Mouse (Mus musculus) ES-E14 (cell line): Measurements from ENCODE around the gene Slc5a5. TPM values are rescaled to one million over a fixed set of nuclear protein-coding genes. Genes with fewer than 3 reads are reported as not detected.

Source experiments
- DNase-seq: peaks from one replicate; pipeline ENCODE4 v3.0.0-alpha.2; 2013; ENCODE audit warnings: low read depth, low spot score
- H3K27ac ChIP-seq: 2 replicates; pipeline ENCODE4 v1.5.1; 2012; ENCODE audit warnings: low read depth, mild to moderate bottlenecking, low read length, moderate library complexity, mixed read lengths; ENCODE audit not compliant: poor library complexity, insufficient read depth, severe bottlenecking
- H3K36me3 ChIP-seq: 2 replicates; pipeline ENCODE4 v1.6.1; 2012; ENCODE audit warnings: mild to moderate bottlenecking, low read length, moderate library complexity, mixed read lengths; ENCODE audit not compliant: control insufficient read depth, poor library complexity, insufficient read depth, severe bottlenecking
- H3K4me1 ChIP-seq, 2 experiments: fragments of 150-350 bp in 1 of 2; sonication (generic) in 1 of 2; 2 replicates each; pipeline ENCODE4 v1.6.1; 2012; ENCODE audit warnings: low read length in 2 of 2, mild to moderate bottlenecking in 1 of 2, mixed read lengths in 1 of 2; ENCODE audit not compliant: control insufficient read depth in 2 of 2, insufficient read depth in 2 of 2, poor library complexity in 1 of 2
- H3K4me3 ChIP-seq, 2 experiments: fragments of 150-350 bp in 1 of 2; sonication (generic) in 1 of 2; 2 replicates each; pipeline ENCODE4 v1.5.1; 2012; ENCODE audit warnings: low read length in 2 of 2, low read depth in 1 of 2, mild to moderate bottlenecking in 1 of 2, mixed read lengths in 1 of 2; ENCODE audit not compliant: insufficient read depth in 1 of 2, poor library complexity in 1 of 2, severe bottlenecking in 1 of 2
- H3K9ac ChIP-seq: 2 replicates; pipeline ENCODE4 v1.6.1; 2012; ENCODE audit warnings: low read depth, mild to moderate bottlenecking, low read length, mixed read lengths; ENCODE audit not compliant: poor library complexity, insufficient read depth, severe bottlenecking
- H3K9me3 ChIP-seq: fragments of 150-350 bp; sonication (generic); 2 replicates; pipeline ENCODE4 v1.6.1; 2012; ENCODE audit warnings: low read depth, mild to moderate bottlenecking, low read length; ENCODE audit not compliant: control insufficient read depth, insufficient read depth
- CHD2 ChIP-seq: IDR thresholded peaks from 2 replicates; pipeline ENCODE4 v1.6.1; 2014; ENCODE audit warnings: mild to moderate bottlenecking, low read depth, low read length, inconsistent platforms
- HCFC1 ChIP-seq: IDR thresholded peaks from 2 replicates; pipeline ENCODE4 v1.6.1; 2012; ENCODE audit warnings: low read length, inconsistent platforms, borderline replicate concordance; ENCODE audit not compliant: insufficient read depth
- MAFK ChIP-seq: IDR thresholded peaks from 2 replicates; pipeline ENCODE4 v1.6.1; 2014; ENCODE audit warnings: mild to moderate bottlenecking, low read depth, low read length, inconsistent platforms; ENCODE audit not compliant: insufficient read depth
- ZC3H11A ChIP-seq: IDR thresholded peaks from 2 replicates; pipeline ENCODE4 v1.6.1; 2012; ENCODE audit warnings: low read depth, mild to moderate bottlenecking, inconsistent platforms, low read length, borderline replicate concordance
- ZNF384 ChIP-seq: IDR thresholded peaks from 2 replicates; pipeline ENCODE4 v1.6.1; 2012; ENCODE audit warnings: low read depth, low read length, inconsistent platforms
- in situ Hi-C, 2 experiments: fragments of 600-800 bp; cut with MboI; formaldehyde crosslinking; loops; one replicate each; pipeline ENCODE4 v1.15.1; 2025; ENCODE audit warnings: low sequenced_read_pairs in 2 of 2, inconsistent platforms in 1 of 2; ENCODE audit not compliant: unreplicated experiment in 2 of 2
- total RNA-seq: library from RNA; depleted of rRNA; stranded (reverse); fragments of 300-350 nt; gene quantifications from 2 replicates; pipeline ENCODE4 v1.2.3, GENCODE M21; 2012

The Slc5a5 gene
- total RNA-seq, 1 experiment = 3.4 TPM

DNA sequence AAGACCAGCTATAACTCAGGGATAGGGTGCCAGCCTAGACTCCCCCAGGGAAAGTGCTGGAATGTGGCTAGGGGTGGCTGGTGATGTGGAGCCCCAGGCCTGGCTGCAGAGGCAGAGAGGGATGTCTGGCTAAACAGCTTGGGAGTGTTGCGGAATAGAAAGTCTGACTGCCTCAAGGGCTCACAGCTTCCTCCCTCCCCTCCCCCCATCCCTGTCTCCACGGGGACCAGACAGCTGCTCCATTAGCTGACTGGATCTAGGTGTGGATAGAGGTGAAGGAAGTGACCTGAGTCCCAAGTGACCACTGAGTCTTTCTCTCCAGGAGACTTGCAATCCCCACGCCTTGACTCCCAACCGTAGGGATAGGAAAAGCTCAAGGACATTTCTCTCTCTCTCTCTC, 10.6 kb upstream of the Slc5a5 start:
- no peaks in the 10 kb centered on the region for H3K9me3 ChIP-seq
- no peak overlapping the region for H3K9ac ChIP-seq
- peaks cover 0 to 8% of the 10 kb centered on the region in 2 experiments; a peak in 1 of 4 replicates for H3K4me1 ChIP-seq
- H3K36me3 ChIP-seq = no peaks in the 10 kb centered on the region
- in situ Hi-C loops = no loop called here
- no peak overlapping the region for H3K4me3 ChIP-seq
- H3K27ac ChIP-seq = no peak overlapping the region
- no peak for DNase-seq
- TF ChIP-seq ZC3H11A (no peak), ZNF384 (no peak), MAFK (no peak), CHD2 (no peak), HCFC1 (no peak)

- no peak overlapping the region for H3K27ac ChIP-seq
- H3K4me3 ChIP-seq = no peak overlapping the region
- in situ Hi-C loops = no loop called here
- H3K9ac ChIP-seq = no peak overlapping the region
- H3K9me3 ChIP-seq = no peaks in the 10 kb centered on the region
- TF ChIP-seq MAFK (no peak), ZC3H11A (no peak), HCFC1 (no peak), ZNF384 (no peak)
- H3K4me1 ChIP-seq = peaks cover 0 to 8% of the 10 kb centered on the region in 2 experiments; a peak in 1 of 4 replicates
- no peaks in the 10 kb centered on the region for H3K36me3 ChIP-seq
- no peak for DNase-seq
Observed at GRCm38 (mm10) chr8:70902211-70902610, 9.7 kb upstream of the Slc5a5 start.

- H3K9me3 ChIP-seq = no peaks in the 10 kb centered on the region
- in situ Hi-C loops = no loop called here
- TF ChIP-seq ZC3H11A = no peak
- TF ChIP-seq CHD2 = no peak
- TF ChIP-seq HCFC1 = no peak
- TF ChIP-seq ZNF384 = no peak
- TF ChIP-seq MAFK = no peak
- peaks cover 0 to 6% of the 10 kb centered on the region in 2 experiments; a peak in 1 of 4 replicates for H3K4me1 ChIP-seq
- H3K36me3 ChIP-seq = peaks cover 8% of the 10 kb centered on the region
- DNase-seq = no peak
- H3K27ac ChIP-seq = no peak overlapping the region
- H3K4me3 ChIP-seq = no peak overlapping the region
- no peak overlapping the region for H3K9ac ChIP-seq
Observed at GRCm38 (mm10) chr8:70900872-70901387, 8.4 kb upstream of the Slc5a5 start.

GRCm38 (mm10) chr8:70899226-70899625, 6.7 kb upstream of the Slc5a5 start:
- H3K4me1 ChIP-seq = peaks cover 0 to 10% of the 10 kb centered on the region in 2 experiments; a peak in 1 of 4 replicates
- in situ Hi-C loops = no loop called here
- TF ChIP-seq CHD2 (no peak), HCFC1 (no peak), ZNF384 (no peak), ZC3H11A (no peak), MAFK (no peak)
- H3K9ac ChIP-seq = no peak overlapping the region
- no peaks in the 10 kb centered on the region for H3K9me3 ChIP-seq
- DNase-seq = no peak
- no peak overlapping the region for H3K4me3 ChIP-seq
- peaks cover 24% of the 10 kb centered on the region for H3K36me3 ChIP-seq
- H3K27ac ChIP-seq = no peak overlapping the region
